ENCODE assay signal across 7 mouse cellular contexts in genomic region chr19:46479306-46480075, GRCm38 (mm10). TPM values are rescaled to one million over a fixed set of nuclear protein-coding genes. Genes with fewer than 3 reads are reported as not detected.
DNase-seq lines count a peak whose midpoint lies in the region; ATAC-seq and TF ChIP-seq lines count a peak whose summit lies in the region.

No protein-coding gene starts in this region.

- TF ChIP-seq CTCF in heart, postnatal 0 days (IDR thresholded peaks at IDR 0.05; ENCODE audit: low read depth), result no peak
- 0 out of 2 replicates have a peak, but pooled peaks have one; percentile 10 for TF ChIP-seq CTCF in lung, adult 2 months (IDR thresholded peaks at IDR 0.05; ENCODE audit: insufficient read depth, low read length)

- H3K9me3 ChIP-seq in heart, postnatal 0 days (replicated peaks; ENCODE audit: control insufficient read depth, low read length), result no peaks in the 10 kb centered on the region

- H3K4me3 ChIP-seq in heart, postnatal 0 days (ENCODE audit: low read depth, low read length), result no peak overlapping the region
- no peak overlapping the region for H3K4me3 ChIP-seq in lung, adult 2 months (replicated peaks; ENCODE audit: extremely low read depth, low read depth, low read length)

- TF ChIP-seq EP300 in heart, postnatal 0 days (IDR thresholded peaks at IDR 0.05; ENCODE audit: low read depth), result no peak

- H3K36me3 ChIP-seq in heart, postnatal 0 days (replicated peaks; ENCODE audit: control insufficient read depth, insufficient read depth, low read length), result peaks cover 18% of the 10 kb centered on the region

- H3K4me1 ChIP-seq in heart, postnatal 0 days (ENCODE audit: control insufficient read depth, insufficient read depth), result peaks cover 63% of the 10 kb centered on the region
- H3K4me1 ChIP-seq in lung, adult 2 months (ENCODE audit: control insufficient read depth, insufficient read depth, low read length), result peaks cover 65% of the 10 kb centered on the region

- H3K9ac ChIP-seq in heart, postnatal 0 days (replicated peaks; ENCODE audit: low read depth, low read length), result peak overlapping the region; percentile 35

- no peak overlapping the region for H3K4me2 ChIP-seq in heart, postnatal 0 days (ENCODE audit: low read depth, low read length)

- DNase-seq in 3134 (ENCODE audit: extremely low read depth, insufficient read length, low spot score), result peak; percentile 67
- DNase-seq in CD4-positive, CD25-positive, alpha-beta regulatory T cell, adult 2 months (ENCODE audit: low read depth, low spot score), result peak; percentile 41
- DNase-seq in heart, postnatal 0 days (ENCODE audit: low spot score), result peak; percentile 56
- no peak for DNase-seq in lung, adult 2 months
- DNase-seq in yolk sac, embryonic 10.5 days (ENCODE audit: low spot score), result no peak
- DNase-seq in gastrocnemius, adult 8-10 months (ENCODE audit: low spot score in 2 of 2), result no peak
- DNase-seq in layer of hippocampus, postnatal 14 days (ENCODE audit: low spot score in 2 of 2), result no peak

- H3K27ac ChIP-seq in heart, postnatal 0 days (ENCODE audit: low read depth), result peak overlapping the region; percentile 83

- WGBS in heart, postnatal 0 days, result 28% methylated on average over 21 of the region's 21 CpGs
- 16% methylated on average over 21 of the region's 21 CpGs for WGBS in lung, adult 2 months

- ATAC-seq in heart, postnatal 0 days (ENCODE audit: insufficient read depth, low read depth), result peak; percentile 10; the same call in 1 of the 2 replicates

- peak; percentile 48; the same call in 1 of the 2 replicates for TF ChIP-seq POLR2A in lung, adult 2 months (IDR thresholded peaks at IDR 0.05; ENCODE audit: borderline replicate concordance, extremely low read depth, low read depth, low read length)

- H3K27me3 ChIP-seq in heart, postnatal 0 days (ENCODE audit: control insufficient read depth, insufficient read depth, low read length), result no peaks in the 10 kb centered on the region

RNA-seq across cellular contexts. Expression of gene Trim8, which starts 22.0 kb away (rescaled TPM):
- 35.9 and 48.3 TPM in 2 replicates for total RNA-seq in heart, postnatal 0 days (2014; rRNA removed; ENCODE audit: low replicate concordance)
- 14.3 and 14.6 TPM in 2 replicates for polyA plus RNA-seq in heart, postnatal 0 days (2015; fragmentation: Nextera tagmentation; extraction: Ambion mirVana)
- polyA plus RNA-seq in lung, adult 2 months (2012; rRNA removed), result 87.2 and 115 TPM in 2 replicates
- total RNA-seq in gastrocnemius, adult 8-10 months (2022), result 10 to 100 TPM; 22.0 to 24.0 (median 22.7) TPM
- total RNA-seq in layer of hippocampus, postnatal 14 days (2021), result 100 to 1,000 TPM in 1 of 2 experiments, 10 to 100 TPM in 1; 98.9 to 110 TPM

Comparison
In these comparisons a context has a peak if more than half of its experiments do, and no peak if none do; other contexts are left out.
1. DNase-seq: peak in 3134 (single experiment), CD4-positive, CD25-positive, alpha-beta regulatory T cell, adult 2 months (single experiment) and heart, postnatal 0 days (single experiment); none in lung, adult 2 months (single experiment), yolk sac, embryonic 10.5 days (single experiment), gastrocnemius, adult 8-10 months (0 of 2) and layer of hippocampus, postnatal 14 days (0 of 2).